ENCODE assay signal across 8 mouse cellular contexts in genomic region chr6:23132573-23133181, GRCm38 (mm10). TPM values are rescaled to one million over a fixed set of nuclear protein-coding genes. Genes with fewer than 3 reads are reported as not detected.
A peak's percentile ranks its signal among the peaks of the same experiment; 100 is the strongest.
DNase-seq lines count a peak whose midpoint lies in the region; ATAC-seq and TF ChIP-seq lines count a peak whose summit lies in the region.

TSS of gene Aass (minus strand) at chr6:23132986.

- peak; percentile 83 for ATAC-seq in embryonic facial prominence, embryonic 13.5 days (ENCODE audit: insufficient number of reproducible peaks, insufficient read depth, low FRiP score, low TSS enrichment, low read depth)
- ATAC-seq in heart, embryonic 15.5 days (replicated peaks; ENCODE audit: insufficient number of reproducible peaks, insufficient read depth, low FRiP score, low read depth) = no peak; the same call in 1 of the 2 replicates
- ATAC-seq in kidney, embryonic 16.5 days (ENCODE audit: low FRiP score, low TSS enrichment) = peak; percentile 81
- peak; percentile 89 for ATAC-seq in liver, embryonic 16.5 days (ENCODE audit: low read depth)

- H3K36me3 ChIP-seq in embryonic facial prominence, embryonic 13.5 days = no peaks in the 10 kb centered on the region
- no peaks in the 10 kb centered on the region for H3K36me3 ChIP-seq in heart, embryonic 15.5 days
- no peaks in the 10 kb centered on the region for H3K36me3 ChIP-seq in kidney, embryonic 16.5 days (ENCODE audit: insufficient read depth, low read length)
- H3K36me3 ChIP-seq in liver, embryonic 16.5 days (ENCODE audit: control insufficient read depth, insufficient read depth) = no peaks in the 10 kb centered on the region

- no peak for TF ChIP-seq POLR2A in cerebellum, adult 2 months (IDR thresholded peaks at IDR 0.05; ENCODE audit: borderline replicate concordance, insufficient read depth, low read length)
- TF ChIP-seq POLR2A in olfactory bulb, adult 2 months (IDR thresholded peaks at IDR 0.05; ENCODE audit: insufficient read depth, low read depth, low read length) = no peak

- no peaks in the 10 kb centered on the region for H3K9me3 ChIP-seq in embryonic facial prominence, embryonic 13.5 days
- no peaks in the 10 kb centered on the region for H3K9me3 ChIP-seq in heart, embryonic 15.5 days (replicated peaks)
- no peaks in the 10 kb centered on the region for H3K9me3 ChIP-seq in kidney, embryonic 16.5 days (ENCODE audit: low read length)
- H3K9me3 ChIP-seq in liver, embryonic 16.5 days (replicated peaks; ENCODE audit: control insufficient read depth, low read length) = no peaks in the 10 kb centered on the region

- H3K4me1 ChIP-seq in cerebellum, adult 2 months (ENCODE audit: control insufficient read depth, insufficient read depth, low read length) = no peaks in the 10 kb centered on the region
- peaks cover 1% of the 10 kb centered on the region; the same call in 1 of the 2 replicates for H3K4me1 ChIP-seq in embryonic facial prominence, embryonic 13.5 days
- peaks cover 8% of the 10 kb centered on the region for H3K4me1 ChIP-seq in heart, embryonic 15.5 days (replicated peaks)
- 0 out of 2 replicates have a peak, but pooled peaks cover 8% of the 10 kb centered on the region for H3K4me1 ChIP-seq in kidney, embryonic 16.5 days (ENCODE audit: insufficient read depth, low read length)
- H3K4me1 ChIP-seq in liver, embryonic 16.5 days (ENCODE audit: control insufficient read depth, low read depth, low read length) = no peaks in the 10 kb centered on the region; the same call in 1 of the 2 replicates
- H3K4me1 ChIP-seq in olfactory bulb, adult 2 months (ENCODE audit: control insufficient read depth, insufficient read depth, low read length) = peaks cover 5% of the 10 kb centered on the region; the same call in 1 of the 2 replicates

- H3K4me2 ChIP-seq in embryonic facial prominence, embryonic 13.5 days = peak within 1 kb of the TSS; percentile 70
- peak within 1 kb of the TSS; percentile 81 for H3K4me2 ChIP-seq in heart, embryonic 15.5 days
- peak within 1 kb of the TSS; percentile 75 for H3K4me2 ChIP-seq in kidney, embryonic 16.5 days (replicated peaks; ENCODE audit: low read depth, low read length)
- peak within 1 kb of the TSS; percentile 39 for H3K4me2 ChIP-seq in liver, embryonic 16.5 days (ENCODE audit: low read depth, low read length)

- DNase-seq in cerebellum, adult 2 months = peak; percentile 3 to 7
- DNase-seq in cerebellum, adult 11-12 months = no peak
- no peak for DNase-seq in MN1 (ENCODE audit: low spot score)

- TF ChIP-seq CTCF in cerebellum, adult 2 months (IDR thresholded peaks at IDR 0.05; ENCODE audit: borderline replicate concordance, insufficient read depth, low read depth, low read length) = no peak
- no peak for TF ChIP-seq CTCF in olfactory bulb, adult 2 months (IDR thresholded peaks at IDR 0.05; ENCODE audit: insufficient read depth, low read depth, low read length)

- H3K9ac ChIP-seq in embryonic facial prominence, embryonic 13.5 days = peak within 1 kb of the TSS; percentile 67
- peak within 1 kb of the TSS; percentile 44 for H3K9ac ChIP-seq in heart, embryonic 15.5 days
- H3K9ac ChIP-seq in kidney, embryonic 16.5 days (replicated peaks; ENCODE audit: low read length) = peak within 1 kb of the TSS; percentile 57
- 0 out of 2 replicates have a peak within 1 kb of the TSS, but pooled peaks have one; percentile 36 for H3K9ac ChIP-seq in liver, embryonic 16.5 days (ENCODE audit: low read depth, low read length)

- no peak within 1 kb of the TSS for H3K27ac ChIP-seq in cerebellum, adult 2 months (ENCODE audit: insufficient read depth, low read length)
- H3K27ac ChIP-seq in embryonic facial prominence, embryonic 13.5 days = no peak within 1 kb of the TSS
- H3K27ac ChIP-seq in heart, embryonic 15.5 days = no peak within 1 kb of the TSS
- H3K27ac ChIP-seq in kidney, embryonic 16.5 days (ENCODE audit: low read length) = no peak within 1 kb of the TSS
- H3K27ac ChIP-seq in liver, embryonic 16.5 days (ENCODE audit: low read length) = peak within 1 kb of the TSS; percentile 59
- no peak within 1 kb of the TSS for H3K27ac ChIP-seq in olfactory bulb, adult 2 months (ENCODE audit: insufficient read depth, low read depth, low read length)

- no peak within 1 kb of the TSS for H3K4me3 ChIP-seq in cerebellum, adult 2 months (replicated peaks; ENCODE audit: insufficient read depth, low read depth, low read length)
- H3K4me3 ChIP-seq in embryonic facial prominence, embryonic 13.5 days = peak within 1 kb of the TSS; percentile 47
- peak within 1 kb of the TSS; percentile 50 for H3K4me3 ChIP-seq in heart, embryonic 15.5 days
- peak within 1 kb of the TSS; percentile 50 for H3K4me3 ChIP-seq in kidney, embryonic 16.5 days (ENCODE audit: low read length)
- peak within 1 kb of the TSS; percentile 45 for H3K4me3 ChIP-seq in liver, embryonic 16.5 days (ENCODE audit: low read depth, low read length)
- H3K4me3 ChIP-seq in olfactory bulb, adult 2 months (ENCODE audit: insufficient read depth, low read depth, low read length) = peak within 1 kb of the TSS; percentile 28

- WGBS in cerebellum, adult 2 months = under 1% methylated on average over 20 of the region's 20 CpGs
- WGBS in embryonic facial prominence, embryonic 13.5 days = under 1% methylated on average over 20 of the region's 20 CpGs
- WGBS in heart, embryonic 15.5 days = under 1% methylated on average over 20 of the region's 20 CpGs
- under 1% methylated on average over 20 of the region's 20 CpGs for WGBS in kidney, embryonic 16.5 days
- 2% methylated on average over 20 of the region's 20 CpGs for WGBS in liver, embryonic 16.5 days (ENCODE audit: insufficient replicate concordance)
- 1% methylated on average over 20 of the region's 20 CpGs for WGBS in olfactory bulb, adult 2 months

- no peaks in the 10 kb centered on the region; the same call in 1 of the 2 replicates for H3K27me3 ChIP-seq in cerebellum, adult 2 months (ENCODE audit: control insufficient read depth, insufficient read depth, low read length)
- H3K27me3 ChIP-seq in embryonic facial prominence, embryonic 13.5 days = no peaks in the 10 kb centered on the region
- no peaks in the 10 kb centered on the region for H3K27me3 ChIP-seq in heart, embryonic 15.5 days
- no peaks in the 10 kb centered on the region for H3K27me3 ChIP-seq in kidney, embryonic 16.5 days (ENCODE audit: insufficient read depth, low read length)
- no peaks in the 10 kb centered on the region for H3K27me3 ChIP-seq in liver, embryonic 16.5 days (ENCODE audit: control insufficient read depth, insufficient read depth, low read depth, low read length)

RNA-seq across cellular contexts. Expression of gene Aass, which starts in this region (rescaled TPM):
- polyA plus RNA-seq in cerebellum, adult 2 months (2012; rRNA removed) = 2.3 and 2.6 TPM in 2 replicates
- polyA plus RNA-seq in embryonic facial prominence, embryonic 13.5 days (2015; fragmentation: Nextera tagmentation; extraction: Ambion mirVana) = 4.5 and 5.2 TPM in 2 replicates
- 0.59 and 0.96 TPM in 2 replicates for polyA plus RNA-seq in heart, embryonic 15.5 days (2015; fragmentation: Nextera tagmentation; extraction: Ambion mirVana)
- 1.5 and 1.7 TPM in 2 replicates for polyA plus RNA-seq in kidney, embryonic 16.5 days (2015; fragmentation: Nextera tagmentation; extraction: Ambion mirVana)
- 31.5 and 32.8 TPM in 2 replicates for polyA plus RNA-seq in liver, embryonic 16.5 days (2015; fragmentation: Nextera tagmentation; extraction: Ambion mirVana)
- polyA plus RNA-seq in olfactory bulb, adult 2 months (2012; ENCODE audit: insufficient read depth, insufficient read length, low replicate concordance, missing spikeins) = not detected in 2 replicates

Comparison
In these comparisons a context has a peak if more than half of its experiments do, and no peak if none do; other contexts are left out.
1. DNase-seq: peak in cerebellum, adult 2 months (2 of 2); none in cerebellum, adult 11-12 months (single experiment) and MN1 (single experiment).
2. Peak in every context shown above with its lines, with median percentiles within 50 percentile points of each other: H3K4me2 ChIP-seq and H3K9ac ChIP-seq.